Mouse (Mus musculus): ENCODE measurements around the gene Med17. TPM values are rescaled to one million over a fixed set of nuclear protein-coding genes. Genes with fewer than 3 reads are reported as not detected.

Med17 gene
- polyA plus RNA-seq, 1 experiment from 2014 or later = 26.6 TPM

- Histone ChIP-seq H3K9ac (ENCODE audit: low read depth, low read length) (no peak overlapping the region), H3K27ac (ENCODE audit: low read length) (no peak overlapping the region), H3K36me3 (ENCODE audit: control insufficient read depth, insufficient read depth, low read length) (no peaks in the 10 kb centered on the region), H3K4me1 (ENCODE audit: control insufficient read depth, insufficient read depth, low read length) (no peaks in the 10 kb centered on the region), H3K4me3 (ENCODE audit: low read length) (no peak overlapping the region), H3K4me2 (ENCODE audit: low read depth, low read length) (no peak overlapping the region), H3K9me3 (ENCODE audit: control insufficient read depth, low read length) (no peaks in the 10 kb centered on the region), H3K27me3 (replicated peaks; ENCODE audit: control insufficient read depth, insufficient read depth, low read length) (no peaks in the 10 kb centered on the region)
- WGBS = 91% methylated on average over 3 of the region's 3 CpGs
- ATAC-seq = no peak
Observed at GRCm38 (mm10) chr9:15232445-15232844, 47.3 kb downstream of the Med17 start.

- Histone ChIP-seq H3K9me3 (ENCODE audit: control insufficient read depth, low read length) (no peaks in the 10 kb centered on the region), H3K4me2 (ENCODE audit: low read depth, low read length) (no peak overlapping the region), H3K27ac (ENCODE audit: low read length) (no peak overlapping the region), H3K36me3 (ENCODE audit: control insufficient read depth, insufficient read depth, low read length) (no peaks in the 10 kb centered on the region), H3K27me3 (replicated peaks; ENCODE audit: control insufficient read depth, insufficient read depth, low read length) (no peaks in the 10 kb centered on the region), H3K9ac (ENCODE audit: low read depth, low read length) (no peak overlapping the region), H3K4me3 (ENCODE audit: low read length) (no peak overlapping the region), H3K4me1 (ENCODE audit: control insufficient read depth, insufficient read depth, low read length) (no peaks in the 10 kb centered on the region)
- WGBS = 37% methylated on average over 2 of the region's 2 CpGs
- ATAC-seq = no peak
Observed at GRCm38 (mm10) chr9:15224912-15225311, 54.8 kb downstream of the Med17 start.

- H3K27me3 ChIP-seq (replicated peaks; ENCODE audit: control insufficient read depth, insufficient read depth, low read length) = no peaks in the 10 kb centered on the region
- no peaks in the 10 kb centered on the region for H3K4me1 ChIP-seq (ENCODE audit: control insufficient read depth, insufficient read depth, low read length)
- no peaks in the 10 kb centered on the region for H3K9me3 ChIP-seq (ENCODE audit: control insufficient read depth, low read length)
- H3K4me3 ChIP-seq (ENCODE audit: low read length) = no peak overlapping the region
- no peak overlapping the region for H3K4me2 ChIP-seq (ENCODE audit: low read depth, low read length)
- no peak overlapping the region for H3K9ac ChIP-seq (ENCODE audit: low read depth, low read length)
- ATAC-seq = no peak
- H3K27ac ChIP-seq (ENCODE audit: low read length) = no peak overlapping the region
- 75% methylated on average over 1 of the region's 1 CpGs for WGBS
- no peaks in the 10 kb centered on the region for H3K36me3 ChIP-seq (ENCODE audit: control insufficient read depth, insufficient read depth, low read length)
Observed at GRCm38 (mm10) chr9:15213695-15214094, 66.0 kb downstream of the Med17 start.

GRCm38 (mm10) chr9:15211876-15212275 lies 67.9 kb downstream of the Med17 start:
- 79% methylated on average over 3 of the region's 3 CpGs for WGBS
- Histone ChIP-seq H3K36me3 (ENCODE audit: control insufficient read depth, insufficient read depth, low read length) (no peaks in the 10 kb centered on the region), H3K9ac (ENCODE audit: low read depth, low read length) (no peak overlapping the region), H3K4me3 (ENCODE audit: low read length) (no peak overlapping the region), H3K27ac (ENCODE audit: low read length) (no peak overlapping the region), H3K27me3 (replicated peaks; ENCODE audit: control insufficient read depth, insufficient read depth, low read length) (no peaks in the 10 kb centered on the region), H3K4me1 (ENCODE audit: control insufficient read depth, insufficient read depth, low read length) (no peaks in the 10 kb centered on the region), H3K9me3 (ENCODE audit: control insufficient read depth, low read length) (no peaks in the 10 kb centered on the region), H3K4me2 (ENCODE audit: low read depth, low read length) (no peak overlapping the region)
- no peak for ATAC-seq

Small RNA genes within 50 kb of the gene (microRNA-seq; reads per million reads assigned to microRNA genes)
- gene Gm49349 = not detected
- not detected for gene mmu-mir-7650

Other genes with a start within 250 kb of the Med17 start
- 27.8 and 30.3 TPM in 2 replicates for gene Panx1, start 234.5 kb downstream of the Med17 start, polyA plus RNA-seq (2015; fragmentation: Nextera tagmentation; extraction: Ambion mirVana)
- not detected in 2 replicates for gene Hephl1, start 167.8 kb downstream of the Med17 start, polyA plus RNA-seq (2015; fragmentation: Nextera tagmentation; extraction: Ambion mirVana)
- gene Vstm5, start 40.9 kb downstream of the Med17 start, polyA plus RNA-seq (2015; fragmentation: Nextera tagmentation; extraction: Ambion mirVana) = 7.7 and 9.2 TPM in 2 replicates
- gene Taf1d, start 26.3 kb upstream of the Med17 start, polyA plus RNA-seq (2015; fragmentation: Nextera tagmentation; extraction: Ambion mirVana) = 53.0 and 56.9 TPM in 2 replicates
- 8.5 and 9.3 TPM in 2 replicates for gene 4931406C07Rik, start 26.5 kb upstream of the Med17 start, polyA plus RNA-seq (2015; fragmentation: Nextera tagmentation; extraction: Ambion mirVana)
- gene Cep295, start 77.9 kb upstream of the Med17 start, polyA plus RNA-seq (2015; fragmentation: Nextera tagmentation; extraction: Ambion mirVana) = 8.0 and 9.6 TPM in 2 replicates
- gene Smco4, start 213.5 kb upstream of the Med17 start, polyA plus RNA-seq (2015; fragmentation: Nextera tagmentation; extraction: Ambion mirVana) = 2.5 and 3.4 TPM in 2 replicates

Data from intestine, embryonic 16.5 days (tissue).